Mouse (Mus musculus): ENCODE data around the gene Rab3a. TPM values are rescaled to one million over a fixed set of nuclear protein-coding genes. Genes with fewer than 3 reads are reported as not detected.

Gene Rab3a
- total RNA-seq (2023), result 1.3 and 2.0 TPM in 2 replicates

GRCm38 (mm10) chr8:70754043-70754870 lies at the start of gene Rab3a:
TSS of gene Rab3a (plus strand) at chr8:70754679.

GRCm38 (mm10) chr8:70718297-70718696 lies 36.2 kb upstream of the Rab3a start, which contains the start of gene Gm3336:
TSS of gene Gm3336 (plus strand) at chr8:70718543.

GRCm38 (mm10) chr8:70723486-70724210 lies 30.8 kb upstream of the Rab3a start, which contains the start of gene Pde4c:
TSS of gene Pde4c (plus strand) at chr8:70723720.

GRCm38 (mm10) chr8:70760775-70761406 lies 6.4 kb downstream of the Rab3a start, which contains the start of gene Mpv17l2:
TSS of gene Mpv17l2 (minus strand) at chr8:70760946.

GRCm38 (mm10) chr8:70776496-70777444 lies 22.3 kb downstream of the Rab3a start, which contains the start of gene Pik3r2:
TSS of gene Pik3r2 (minus strand) at chr8:70776713.

GRCm38 (mm10) chr8:70804481-70805206 lies 50.2 kb downstream of the Rab3a start, which contains the start of gene Mast3:
TSS of gene Mast3 (minus strand) at chr8:70805054.

GRCm38 (mm10) chr8:70808239-70808638 lies 53.8 kb downstream of the Rab3a start, which contains the start of gene Il12rb1:
TSS of gene Il12rb1 (plus strand) at chr8:70808449.

Other genes with a start within 250 kb of the Rab3a start
- gene Rex1bd, start 247.9 kb upstream of the Rab3a start, total RNA-seq (2023), result 28.1 and 40.0 TPM in 2 replicates
- gene Uba52, start 243.9 kb upstream of the Rab3a start, total RNA-seq (2023), result 559 and 837 TPM in 2 replicates
- gene Fkbp8, start 227.0 kb upstream of the Rab3a start, total RNA-seq (2023), result 162 and 198 TPM in 2 replicates
- gene Kxd1, start 226.7 kb upstream of the Rab3a start, total RNA-seq (2023), result 29.8 and 33.9 TPM in 2 replicates
- 64.2 and 80.9 TPM in 2 replicates for gene Ell, start 215.2 kb upstream of the Rab3a start, total RNA-seq (2023)
- 36.8 and 37.0 TPM in 2 replicates for gene Isyna1, start 160.3 kb upstream of the Rab3a start, total RNA-seq (2023)
- gene Ssbp4, start 145.8 kb upstream of the Rab3a start, total RNA-seq (2023), result 61.1 and 64.5 TPM in 2 replicates
- gene Lrrc25, start 138.5 kb upstream of the Rab3a start, total RNA-seq (2023), result 118 and 126 TPM in 2 replicates
- gene Gdf15, start 122.2 kb upstream of the Rab3a start, total RNA-seq (2023), result 0.66 TPM in 2 replicates
- 1.2 and 3.4 TPM in 2 replicates for gene Pgpep1, start 94.3 kb upstream of the Rab3a start, total RNA-seq (2023)
- 33.3 and 36.4 TPM in 2 replicates for gene Lsm4, start 81.4 kb upstream of the Rab3a start, total RNA-seq (2023)
- gene Jund, start 55.7 kb upstream of the Rab3a start, total RNA-seq (2023), result 770 and 908 TPM in 2 replicates
- 2.7 and 3.1 TPM in 2 replicates for gene Iqcn, start 51.2 kb upstream of the Rab3a start, total RNA-seq (2023)
- 0.39 TPM in 1 of 2 replicates, not detected in the other for gene Gm3336, start 36.1 kb upstream of the Rab3a start, total RNA-seq (2023)
- gene Pde4c, start 31.0 kb upstream of the Rab3a start, total RNA-seq (2023), result 0.41 and 0.51 TPM in 2 replicates
- 12.1 and 18.3 TPM in 2 replicates for gene Mpv17l2, start 6.3 kb downstream of the Rab3a start, total RNA-seq (2023)
- 16.9 and 17.2 TPM in 2 replicates for gene Pik3r2, start 22.0 kb downstream of the Rab3a start, total RNA-seq (2023)
- 167 and 180 TPM in 2 replicates for gene Mast3, start 50.4 kb downstream of the Rab3a start, total RNA-seq (2023)
- gene Il12rb1, start 53.8 kb downstream of the Rab3a start, total RNA-seq (2023), result 0.63 and 0.98 TPM in 2 replicates
- 13.1 and 14.2 TPM in 2 replicates for gene Arrdc2, start 85.0 kb downstream of the Rab3a start, total RNA-seq (2023)
- not detected in 2 replicates for gene Kcnn1, start 108.6 kb downstream of the Rab3a start, total RNA-seq (2023)
- 28.6 and 33.1 TPM in 2 replicates for gene Ccdc124, start 119.3 kb downstream of the Rab3a start, total RNA-seq (2023)
- gene Slc5a5, start 138.1 kb downstream of the Rab3a start, total RNA-seq (2023), result not detected in 2 replicates
- 831 and 972 TPM in 2 replicates for gene Rpl18a, start 142.7 kb downstream of the Rab3a start, total RNA-seq (2023)
- gene Map1s, start 151.3 kb downstream of the Rab3a start, total RNA-seq (2023), result 19.7 and 30.6 TPM in 2 replicates

Data from neutrophil, adult 65 days (primary cell).